Mouse (Mus musculus) mesoderm, embryonic 11.5 days (tissue): ENCODE measurements around the gene Gm10563.
A peak's percentile ranks its signal among the peaks of the same experiment; 100 is the strongest.
"Not testable (repeated sequence)": the region's sequence is repeated elsewhere in the genome, so short reads cannot be mapped to it uniquely, and the experiment has no call there.

Experiments used
- DNase-seq: peaks from one replicate; pipeline ENCODE4 v3.0.0-alpha.2; 2012; ENCODE audit warnings: low read depth, low spot score

Gene Gm10563

GRCm38 (mm10) chr4:155645308-155645707 is at the start of gene Gm10563:
Gene Gm10563, minus strand, starts transcription at chr4:155645408.
- DNase-seq = not testable (repeated sequence)

GRCm38 (mm10) chr4:155694482-155695401 is 49.5 kb upstream of the Gm10563 start:
- DNase-seq = peak; percentile 66

- peak; percentile 49 for DNase-seq
Measured at GRCm38 (mm10) chr4:155694111-155694481, 48.9 kb upstream of the Gm10563 start, which contains the start of gene Fndc10. Gene Fndc10, plus strand, starts transcription at chr4:155694342.

GRCm38 (mm10) chr4:155692421-155692820 is 47.2 kb upstream of the Gm10563 start:
- DNase-seq = no peak

- DNase-seq = no peak
Measured at GRCm38 (mm10) chr4:155690571-155691375, 45.6 kb upstream of the Gm10563 start.

- DNase-seq = not testable (repeated sequence)
Measured at GRCm38 (mm10) chr4:155687764-155688163, 42.6 kb upstream of the Gm10563 start.

- not testable (repeated sequence) for DNase-seq
Measured at GRCm38 (mm10) chr4:155683670-155684277, 38.6 kb upstream of the Gm10563 start.

- no peak for DNase-seq
Measured at GRCm38 (mm10) chr4:155675991-155676390, 30.8 kb upstream of the Gm10563 start.

GRCm38 (mm10) chr4:155672082-155672481 is 26.9 kb upstream of the Gm10563 start:
- DNase-seq = no peak

- DNase-seq = not testable (repeated sequence)
Measured at GRCm38 (mm10) chr4:155670236-155670635, 25.0 kb upstream of the Gm10563 start.

- no peak for DNase-seq
Measured at GRCm38 (mm10) chr4:155669598-155670075, 24.4 kb upstream of the Gm10563 start.

GRCm38 (mm10) chr4:155668689-155669597 is 23.7 kb upstream of the Gm10563 start, which contains the start of gene Mib2:
Gene Mib2, minus strand, starts transcription at chr4:155669198.
- peak; percentile 98 for DNase-seq

GRCm38 (mm10) chr4:155666903-155667302 is 21.7 kb upstream of the Gm10563 start:
- DNase-seq = no peak

GRCm38 (mm10) chr4:155660641-155661040 is 15.4 kb upstream of the Gm10563 start:
- DNase-seq = no peak

- DNase-seq = no peak
Measured at GRCm38 (mm10) chr4:155658961-155659360, 13.8 kb upstream of the Gm10563 start.

GRCm38 (mm10) chr4:155656214-155656751 is 11.1 kb upstream of the Gm10563 start:
- no peak for DNase-seq

GRCm38 (mm10) chr4:155654456-155655298 is 9.5 kb upstream of the Gm10563 start:
- DNase-seq = peak; percentile 44

GRCm38 (mm10) chr4:155654183-155654455 is 8.9 kb upstream of the Gm10563 start:
- no peak for DNase-seq

GRCm38 (mm10) chr4:155653451-155654182 is 8.4 kb upstream of the Gm10563 start:
- peak; percentile 44 for DNase-seq
